Mouse (Mus musculus): ENCODE results near the gene Slc34a1. TPM values are rescaled to one million over a fixed set of nuclear protein-coding genes. Genes with fewer than 3 reads are reported as not detected.
A peak's percentile ranks its signal among the peaks of the same experiment; 100 is the strongest.

The Slc34a1 gene
- polyA plus RNA-seq (2012; rRNA removed), result not detected in 2 replicates

DNA sequence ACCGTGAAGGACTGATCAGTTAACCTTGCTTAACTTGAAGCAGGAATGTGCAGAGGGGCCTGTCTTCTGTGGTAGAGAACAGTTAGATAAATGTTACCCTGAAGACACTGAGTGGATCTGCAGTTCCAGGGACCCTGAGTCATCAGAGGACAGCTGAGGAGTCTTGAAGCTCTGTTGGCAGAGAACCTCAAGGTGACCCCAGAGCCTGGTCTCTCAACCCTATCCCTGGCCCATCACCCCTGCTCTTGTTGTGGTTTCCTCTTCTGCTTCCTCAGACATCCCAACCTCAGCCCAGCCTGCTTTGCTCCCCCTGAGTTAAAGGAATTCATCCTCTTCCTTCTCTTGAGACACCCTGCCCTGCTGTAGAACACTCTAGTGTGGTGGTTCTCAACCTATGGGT lies at the start of gene Slc34a1:
Gene Slc34a1, plus strand, starts transcription at position 100 of the 400 bp plus-strand sequence.
- H3K27me3 ChIP-seq (ENCODE audit: control insufficient read depth, insufficient read depth, low read length), result no peaks in the 10 kb centered on the region; the same call in 1 of the 2 replicates
- no peak for DNase-seq
- WGBS, result 86% methylated on average over 1 of the region's 1 CpGs
- no peaks in the 10 kb centered on the region for H3K4me1 ChIP-seq (ENCODE audit: control insufficient read depth, insufficient read depth, low read length)
- TF ChIP-seq POLR2A (IDR thresholded peaks at IDR 0.05; ENCODE audit: borderline replicate concordance, insufficient read depth, low read length), result no peak
- TF ChIP-seq CTCF (IDR thresholded peaks at IDR 0.05; ENCODE audit: borderline replicate concordance, insufficient read depth, low read depth, low read length), result no peak
- H3K4me3 ChIP-seq (replicated peaks; ENCODE audit: insufficient read depth, low read depth, low read length), result no peak within 1 kb of the TSS
- H3K27ac ChIP-seq (ENCODE audit: insufficient read depth, low read length), result no peak within 1 kb of the TSS

DNA sequence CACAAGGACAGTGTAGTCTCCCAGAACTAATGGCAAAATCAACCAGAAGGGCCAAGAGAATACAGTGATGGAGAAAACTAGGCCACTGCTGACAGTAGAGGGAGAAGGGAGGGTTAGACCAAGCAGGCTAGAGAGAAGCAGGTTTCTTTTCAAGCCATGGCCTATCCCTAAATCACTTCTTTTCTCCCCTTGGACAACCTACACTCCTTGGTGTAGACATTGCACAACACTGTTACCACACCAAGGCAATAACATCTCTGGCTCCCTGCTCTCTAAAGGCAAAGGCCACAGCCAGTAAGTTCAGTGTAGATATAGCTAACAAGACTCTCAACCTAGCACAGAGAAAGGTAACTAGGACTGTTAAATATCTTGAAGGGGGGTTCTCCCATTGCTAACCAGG lies 36.8 kb upstream of the Slc34a1 start:
- Histone ChIP-seq H3K4me3 (replicated peaks; ENCODE audit: insufficient read depth, low read depth, low read length) (no peak overlapping the region), H3K27me3 (ENCODE audit: control insufficient read depth, insufficient read depth, low read length) (no peaks in the 10 kb centered on the region), H3K27ac (ENCODE audit: insufficient read depth, low read length) (no peak overlapping the region), H3K4me1 (ENCODE audit: control insufficient read depth, insufficient read depth, low read length) (peaks cover 5% of the 10 kb centered on the region)
- TF ChIP-seq CTCF (IDR thresholded peaks at IDR 0.05; ENCODE audit: borderline replicate concordance, insufficient read depth, low read depth, low read length) (no peak), POLR2A (IDR thresholded peaks at IDR 0.05; ENCODE audit: borderline replicate concordance, insufficient read depth, low read length) (no peak)
- DNase-seq, result no peak

DNA sequence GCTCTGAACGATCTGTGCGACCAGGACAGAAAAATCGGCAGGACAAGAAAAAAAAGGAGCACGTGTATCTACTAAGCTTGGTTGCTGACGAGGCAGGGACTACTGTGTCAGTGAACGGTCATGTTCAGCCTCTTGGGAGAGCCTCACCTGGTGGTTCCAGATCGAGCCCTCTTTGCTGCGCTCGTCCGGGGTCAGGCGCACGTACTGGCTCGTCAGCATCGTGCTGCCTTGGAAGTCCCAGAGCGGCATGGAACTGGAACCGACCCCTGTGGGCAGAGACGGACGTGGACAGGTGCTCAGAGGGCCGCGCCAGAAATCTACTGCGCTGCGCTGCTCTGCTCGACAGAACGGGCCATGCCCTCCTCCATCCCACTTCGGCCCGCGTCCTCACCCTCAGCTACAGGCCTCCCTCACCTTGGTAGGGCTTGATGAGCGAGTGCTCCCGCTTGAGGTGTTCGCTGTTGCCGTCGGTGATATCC lies 36.0 kb upstream of the Slc34a1 start:
- H3K27ac ChIP-seq (ENCODE audit: insufficient read depth, low read length), result peak overlapping the region; percentile 60
- no peak for TF ChIP-seq POLR2A (IDR thresholded peaks at IDR 0.05; ENCODE audit: borderline replicate concordance, insufficient read depth, low read length)
- no peak for TF ChIP-seq CTCF (IDR thresholded peaks at IDR 0.05; ENCODE audit: borderline replicate concordance, insufficient read depth, low read depth, low read length)
- no peaks in the 10 kb centered on the region for H3K27me3 ChIP-seq (ENCODE audit: control insufficient read depth, insufficient read depth, low read length)
- H3K4me1 ChIP-seq (ENCODE audit: control insufficient read depth, insufficient read depth, low read length), result peaks cover 5% of the 10 kb centered on the region
- H3K4me3 ChIP-seq (replicated peaks; ENCODE audit: insufficient read depth, low read depth, low read length), result peak overlapping the region; percentile 91
- 1% methylated on average over 32 of the region's 32 CpGs for WGBS
- no peak for DNase-seq

DNA sequence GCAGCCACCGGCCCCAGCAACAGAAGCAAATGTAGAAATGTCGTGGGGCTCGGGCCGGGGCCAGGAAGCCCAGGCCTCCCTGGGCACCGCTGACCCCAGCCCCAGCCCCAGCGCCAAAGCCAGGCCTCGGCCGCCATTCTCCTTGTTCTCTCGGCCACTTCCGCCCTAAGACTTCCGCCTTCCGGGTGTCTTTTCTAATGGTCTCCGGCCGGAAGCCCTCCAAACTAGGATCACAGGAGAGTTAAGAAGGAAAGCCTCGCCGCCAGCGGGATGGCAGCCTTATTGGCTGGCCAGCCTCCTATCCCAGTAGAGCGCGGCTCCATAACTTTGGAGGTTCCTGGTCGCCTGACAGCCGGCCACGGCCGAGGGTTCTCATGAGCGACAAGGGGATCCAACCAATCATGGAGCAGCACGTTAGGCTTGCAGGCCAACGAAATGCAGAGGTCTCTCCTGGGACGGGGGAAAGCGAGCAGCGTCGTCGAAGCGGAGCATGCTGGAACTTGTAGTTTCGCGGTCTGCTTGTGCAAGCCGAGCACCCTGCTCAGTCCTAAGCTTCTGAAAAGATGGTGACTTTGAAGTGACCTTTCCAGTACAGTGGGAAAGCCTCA lies 35.4 kb upstream of the Slc34a1 start, which contains the start of gene Lman2:
Gene Lman2, minus strand, starts transcription at position 331 of the 608 bp plus-strand sequence.
- TF ChIP-seq CTCF (IDR thresholded peaks at IDR 0.05; ENCODE audit: borderline replicate concordance, insufficient read depth, low read depth, low read length), result no peak
- peak; percentile 41; the same call in 1 of the 2 replicates for TF ChIP-seq POLR2A (IDR thresholded peaks at IDR 0.05; ENCODE audit: borderline replicate concordance, insufficient read depth, low read length)
- peak within 1 kb of the TSS; percentile 91 for H3K4me3 ChIP-seq (replicated peaks; ENCODE audit: insufficient read depth, low read depth, low read length)
- DNase-seq, result peak; percentile 96 to 98
- WGBS, result under 1% methylated on average over 35 of the region's 35 CpGs
- peak within 1 kb of the TSS; percentile 60 for H3K27ac ChIP-seq (ENCODE audit: insufficient read depth, low read length)
- peaks cover 5% of the 10 kb centered on the region for H3K4me1 ChIP-seq (ENCODE audit: control insufficient read depth, insufficient read depth, low read length)
- no peaks in the 10 kb centered on the region for H3K27me3 ChIP-seq (ENCODE audit: control insufficient read depth, insufficient read depth, low read length)

DNA sequence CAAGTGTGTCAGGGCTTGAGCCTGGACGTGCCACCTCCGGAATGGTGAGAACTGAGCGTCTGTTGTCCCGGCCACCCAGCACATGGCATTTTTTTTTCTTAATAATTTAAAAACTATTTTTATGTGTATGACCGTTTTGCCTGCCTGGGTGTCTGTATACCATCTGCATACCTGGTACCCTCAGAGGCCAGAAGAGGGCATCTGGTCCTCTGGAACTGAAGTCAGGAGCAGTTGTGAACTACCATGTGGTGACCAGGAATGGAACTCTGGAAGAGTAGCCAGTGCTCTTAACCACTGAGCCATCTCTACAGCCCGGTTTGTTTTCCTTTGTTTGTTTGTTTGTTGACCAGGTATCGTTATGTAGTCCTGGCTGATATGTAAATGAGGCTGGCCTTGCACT lies 29.6 kb upstream of the Slc34a1 start:
- 78% methylated on average over 7 of the region's 7 CpGs for WGBS
- no peak for DNase-seq

DNA sequence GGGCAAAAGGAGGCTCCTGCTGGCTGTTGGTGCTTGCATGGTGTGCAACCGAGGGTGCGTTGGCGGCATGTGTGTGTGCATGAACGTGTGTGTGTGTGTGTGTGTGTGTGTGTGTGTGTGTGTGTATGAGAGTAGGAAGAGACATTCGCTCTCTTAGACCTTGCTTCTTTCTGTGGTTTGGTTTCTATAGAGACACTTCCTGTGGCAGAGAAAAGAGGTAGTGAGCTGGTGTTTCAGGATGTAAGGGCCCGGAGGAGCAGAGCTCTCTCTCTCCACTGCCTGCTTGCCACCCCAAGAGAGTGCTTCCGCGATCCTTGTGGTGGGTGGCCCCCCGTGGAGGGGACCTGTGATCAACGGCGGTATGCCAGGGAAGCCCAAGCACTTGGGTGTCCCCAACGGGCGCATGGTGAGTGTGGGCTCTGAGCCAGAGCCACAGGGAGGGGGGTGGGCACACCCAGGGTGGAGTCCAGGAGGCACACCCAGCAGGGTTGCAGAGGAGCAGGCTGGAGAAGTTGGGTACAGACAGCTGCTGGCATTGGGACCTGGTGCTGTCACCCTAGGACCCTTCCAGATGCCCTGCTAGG lies 28.4 kb upstream of the Slc34a1 start, which contains the start of gene Rgs14:
Gene Rgs14, plus strand, starts transcription at position 202 of the 584 bp plus-strand sequence.
- H3K4me1 ChIP-seq (ENCODE audit: control insufficient read depth, insufficient read depth, low read length), result no peaks in the 10 kb centered on the region
- no peak for DNase-seq
- no peak within 1 kb of the TSS for H3K4me3 ChIP-seq (replicated peaks; ENCODE audit: insufficient read depth, low read depth, low read length)
- no peaks in the 10 kb centered on the region for H3K27me3 ChIP-seq (ENCODE audit: control insufficient read depth, insufficient read depth, low read length)
- H3K27ac ChIP-seq (ENCODE audit: insufficient read depth, low read length), result no peak within 1 kb of the TSS
- WGBS, result 43% methylated on average over 13 of the region's 13 CpGs
- TF ChIP-seq POLR2A (IDR thresholded peaks at IDR 0.05; ENCODE audit: borderline replicate concordance, insufficient read depth, low read length) (no peak), CTCF (IDR thresholded peaks at IDR 0.05; ENCODE audit: borderline replicate concordance, insufficient read depth, low read depth, low read length) (no peak)

More for the DNA sequence above, 29.6 kb upstream of the Slc34a1 start:
- no peak overlapping the region for H3K27ac ChIP-seq (ENCODE audit: insufficient read depth, low read length)
- no peak overlapping the region for H3K4me3 ChIP-seq (replicated peaks; ENCODE audit: insufficient read depth, low read depth, low read length)
- no peaks in the 10 kb centered on the region for H3K4me1 ChIP-seq (ENCODE audit: control insufficient read depth, insufficient read depth, low read length)
- TF ChIP-seq POLR2A (IDR thresholded peaks at IDR 0.05; ENCODE audit: borderline replicate concordance, insufficient read depth, low read length) (no peak), CTCF (IDR thresholded peaks at IDR 0.05; ENCODE audit: borderline replicate concordance, insufficient read depth, low read depth, low read length) (no peak)
- no peaks in the 10 kb centered on the region for H3K27me3 ChIP-seq (ENCODE audit: control insufficient read depth, insufficient read depth, low read length)

DNA sequence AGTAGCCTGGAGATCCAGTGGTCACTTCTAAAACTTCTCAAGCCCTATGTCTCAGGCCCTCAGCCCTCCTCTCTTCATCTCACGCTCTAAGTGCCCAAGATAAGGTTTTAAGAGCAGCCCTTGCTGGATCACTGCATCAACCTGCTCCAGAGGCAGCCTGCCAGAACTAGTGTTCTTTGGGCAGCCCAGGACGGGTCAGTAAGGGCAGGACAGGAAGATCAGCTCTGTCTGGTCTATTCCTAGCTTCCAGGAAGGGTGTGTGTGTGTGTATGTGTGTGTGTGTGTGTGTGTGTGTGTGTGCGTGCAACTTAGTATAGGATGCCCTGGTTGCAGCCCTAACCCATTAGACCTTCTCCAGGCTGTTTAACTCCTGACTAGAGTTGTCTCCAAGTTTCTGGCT lies 27.8 kb upstream of the Slc34a1 start:
- DNase-seq, result no peak
- TF ChIP-seq CTCF (IDR thresholded peaks at IDR 0.05; ENCODE audit: borderline replicate concordance, insufficient read depth, low read depth, low read length) (no peak), POLR2A (IDR thresholded peaks at IDR 0.05; ENCODE audit: borderline replicate concordance, insufficient read depth, low read length) (no peak)
- 60% methylated on average over 3 of the region's 3 CpGs for WGBS
- H3K27me3 ChIP-seq (ENCODE audit: control insufficient read depth, insufficient read depth, low read length), result no peaks in the 10 kb centered on the region
- no peak overlapping the region for H3K4me3 ChIP-seq (replicated peaks; ENCODE audit: insufficient read depth, low read depth, low read length)
- no peak overlapping the region for H3K27ac ChIP-seq (ENCODE audit: insufficient read depth, low read length)
- H3K4me1 ChIP-seq (ENCODE audit: control insufficient read depth, insufficient read depth, low read length), result no peaks in the 10 kb centered on the region

All from cerebellum, adult 2 months (tissue).